Mouse (Mus musculus) bone marrow, adult 2 months (tissue): Measurements from ENCODE around the gene Mtmr4.

Experiments used
- CTCF ChIP-seq: fragments of 200-500 bp; IDR thresholded peaks from 2 replicates; pipeline ENCODE4 v1.5.1; 2011; ENCODE audit warnings: low read length, control low read depth; ENCODE audit not compliant: control insufficient read depth, insufficient read depth
- POLR2A ChIP-seq: fragments of 200-500 bp; IDR thresholded peaks from 2 replicates; pipeline ENCODE4 v1.6.1; 2011; ENCODE audit warnings: low read depth, mild to moderate bottlenecking, control low read depth, low read length, borderline replicate concordance; ENCODE audit not compliant: control insufficient read depth

DNA sequence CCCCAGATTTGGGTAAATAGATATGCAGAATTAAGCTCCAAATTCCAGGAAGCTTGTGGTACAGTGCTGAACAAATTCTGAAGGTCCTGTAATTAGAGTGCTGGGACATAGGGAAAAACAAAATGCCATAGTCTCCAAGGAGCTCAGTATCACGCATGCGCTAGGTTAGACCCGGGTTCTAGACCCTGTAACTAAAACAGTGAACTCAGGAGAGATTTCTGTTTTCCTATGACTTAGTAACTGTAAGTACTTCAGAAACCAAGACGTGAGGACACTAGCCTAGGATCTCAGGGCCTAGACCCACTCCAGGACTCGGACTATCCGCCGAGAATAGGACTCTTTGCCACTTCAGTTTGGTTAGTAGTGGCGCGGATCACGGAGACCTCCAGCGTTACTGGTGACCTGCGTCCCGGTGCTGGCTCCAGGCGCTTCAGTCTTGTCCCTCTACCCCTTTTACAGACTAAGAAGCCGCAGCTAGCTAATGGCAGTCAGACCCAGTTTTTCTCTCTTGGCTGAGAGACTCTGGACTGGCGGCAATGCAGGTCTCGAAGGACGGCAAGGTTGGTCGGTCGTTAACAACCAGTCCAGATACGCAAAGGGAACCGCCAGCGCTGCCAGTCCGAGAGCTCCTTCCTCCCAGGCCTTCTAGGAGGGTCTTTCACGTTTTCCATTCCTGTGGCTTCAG is 979 bp upstream of the Mtmr4 start:
- no peak for TF ChIP-seq CTCF
- TF ChIP-seq POLR2A: no peak
